Mouse (Mus musculus): ENCODE data around the gene Cntn2. TPM values are rescaled to one million over a fixed set of nuclear protein-coding genes. Genes with fewer than 3 reads are reported as not detected.

Cntn2 gene
- polyA plus RNA-seq, 1 experiment from 2014 or later: 0.94 TPM

DNA sequence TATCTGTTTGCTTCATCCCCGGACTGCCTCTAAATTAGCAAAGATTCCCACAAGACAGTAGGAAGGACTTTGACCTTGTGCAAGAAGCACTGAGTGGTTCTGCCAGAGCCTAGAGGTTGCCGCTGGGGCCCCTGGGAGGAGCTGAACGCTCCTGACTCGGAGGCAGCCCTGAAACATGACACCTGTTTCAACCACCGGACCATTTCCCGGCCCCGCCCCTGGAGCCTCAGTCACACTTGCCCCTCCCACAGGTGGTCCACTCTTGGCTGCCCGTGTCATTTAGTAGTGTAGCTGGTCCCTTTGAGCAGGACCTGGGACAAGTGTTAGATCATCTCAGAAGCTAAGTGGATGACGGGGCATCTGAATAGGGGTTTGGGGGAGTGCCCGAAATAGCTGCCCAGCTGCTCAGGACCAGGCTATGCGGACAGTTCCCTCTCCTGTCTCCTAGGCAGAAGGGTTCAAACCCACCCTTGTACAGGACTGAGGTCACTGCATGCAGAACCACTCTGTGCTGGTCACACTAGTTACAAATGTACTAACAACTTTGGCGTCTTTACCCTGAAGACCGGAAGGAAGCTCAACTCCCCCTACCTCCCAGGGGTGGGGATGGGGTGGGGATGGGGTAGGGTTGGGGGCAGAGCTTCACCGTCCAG, 1.8 kb downstream of the Cntn2 start:
- peaks cover 96% of the 10 kb centered on the region for H3K27me3 ChIP-seq (ENCODE audit: low read depth, poor library complexity, severe bottlenecking)
- no peaks in the 10 kb centered on the region for H3K9me3 ChIP-seq (replicated peaks)
- H3K4me1 ChIP-seq: peaks cover 36% of the 10 kb centered on the region
- H3K36me3 ChIP-seq: no peaks in the 10 kb centered on the region
- DNase-seq (ENCODE audit: low spot score): peak; percentile 83
- 5% methylated on average over 14 of the region's 14 CpGs for WGBS
- H3K4me3 ChIP-seq: no peak overlapping the region
- no peak overlapping the region for H3K27ac ChIP-seq

DNA sequence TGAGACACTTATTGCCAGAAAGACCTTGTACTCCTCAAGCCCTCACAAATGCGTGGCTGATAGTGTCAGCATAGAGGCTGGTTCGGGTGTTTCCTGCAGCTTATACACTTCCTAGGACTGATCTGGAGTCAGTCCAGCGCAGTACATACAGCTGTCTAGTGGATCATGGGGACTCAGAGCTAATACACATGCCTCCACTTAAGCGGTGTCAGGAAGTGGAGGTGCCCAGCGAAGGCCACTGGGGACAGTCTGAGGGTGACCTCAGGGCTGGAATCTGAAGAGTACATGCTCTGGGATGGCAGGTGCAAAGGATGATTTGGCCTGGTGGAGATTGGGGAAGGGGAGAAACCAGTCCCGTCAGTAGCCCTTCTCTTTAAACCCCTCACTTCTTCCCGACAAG, 2.4 kb downstream of the Cntn2 start:
- H3K9me3 ChIP-seq (replicated peaks): no peaks in the 10 kb centered on the region
- DNase-seq (ENCODE audit: low spot score): no peak
- H3K27me3 ChIP-seq (ENCODE audit: low read depth, poor library complexity, severe bottlenecking): peaks cover 94% of the 10 kb centered on the region
- 58% methylated on average over 7 of the region's 7 CpGs for WGBS
- no peak overlapping the region for H3K4me3 ChIP-seq
- H3K4me1 ChIP-seq: peaks cover 36% of the 10 kb centered on the region
- H3K36me3 ChIP-seq: no peaks in the 10 kb centered on the region
- H3K27ac ChIP-seq: no peak overlapping the region

DNA sequence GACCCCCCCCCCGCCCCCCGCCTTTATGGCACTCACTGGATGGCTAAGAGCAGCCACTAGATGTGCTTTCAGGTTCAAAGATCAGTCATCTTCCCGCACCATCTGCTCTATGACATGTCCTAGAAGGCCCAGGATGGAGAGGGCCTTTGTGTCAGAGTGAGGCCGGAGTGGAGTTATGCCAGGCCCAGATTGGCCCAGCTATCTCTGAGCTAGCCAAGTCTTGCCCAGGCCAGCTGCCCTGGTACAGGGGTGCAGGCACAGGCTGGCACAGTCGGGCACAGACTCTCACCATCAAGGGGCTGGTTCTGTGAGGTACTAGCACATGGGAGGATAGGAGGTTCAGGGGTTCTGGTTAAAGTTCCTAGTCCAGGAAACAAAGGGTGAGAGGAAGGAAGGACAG, 5.3 kb downstream of the Cntn2 start:
- H3K27ac ChIP-seq: no peak overlapping the region
- peak; percentile 23 for DNase-seq (ENCODE audit: low spot score)
- no peaks in the 10 kb centered on the region for H3K9me3 ChIP-seq (replicated peaks)
- H3K4me3 ChIP-seq: no peak overlapping the region
- H3K4me1 ChIP-seq: peaks cover 53% of the 10 kb centered on the region
- no peaks in the 10 kb centered on the region for H3K36me3 ChIP-seq
- peaks cover 94% of the 10 kb centered on the region for H3K27me3 ChIP-seq (ENCODE audit: low read depth, poor library complexity, severe bottlenecking)
- WGBS: 72% methylated on average over 5 of the region's 5 CpGs

DNA sequence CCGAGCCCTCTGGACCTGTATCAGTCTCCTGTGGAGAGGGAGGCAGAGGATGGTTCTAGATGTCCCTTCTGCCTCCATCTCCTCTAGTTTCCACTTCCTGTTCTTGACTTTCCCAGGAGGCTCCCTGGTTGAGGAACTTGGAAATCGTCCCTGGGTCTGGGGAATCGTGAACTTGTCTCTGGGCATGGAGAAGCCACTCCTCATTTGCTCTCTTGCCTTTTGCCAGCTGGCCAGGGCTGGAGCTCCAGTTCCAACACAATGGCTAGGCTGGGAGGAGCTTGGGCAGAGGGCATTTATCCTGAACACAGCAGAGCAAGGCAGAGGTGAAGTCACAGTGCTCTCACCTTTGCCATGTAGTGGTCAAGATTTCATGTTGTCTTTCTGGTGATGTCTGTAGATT, 6.6 kb downstream of the Cntn2 start:
- WGBS: 79% methylated on average over 3 of the region's 3 CpGs
- peak; percentile 25 for DNase-seq (ENCODE audit: low spot score)
- Histone ChIP-seq H3K4me1 (peaks cover 46% of the 10 kb centered on the region), H3K9me3 (replicated peaks) (no peaks in the 10 kb centered on the region), H3K27me3 (ENCODE audit: low read depth, poor library complexity, severe bottlenecking) (peaks cover 93% of the 10 kb centered on the region), H3K36me3 (no peaks in the 10 kb centered on the region), H3K4me3 (no peak overlapping the region), H3K27ac (no peak overlapping the region)

DNA sequence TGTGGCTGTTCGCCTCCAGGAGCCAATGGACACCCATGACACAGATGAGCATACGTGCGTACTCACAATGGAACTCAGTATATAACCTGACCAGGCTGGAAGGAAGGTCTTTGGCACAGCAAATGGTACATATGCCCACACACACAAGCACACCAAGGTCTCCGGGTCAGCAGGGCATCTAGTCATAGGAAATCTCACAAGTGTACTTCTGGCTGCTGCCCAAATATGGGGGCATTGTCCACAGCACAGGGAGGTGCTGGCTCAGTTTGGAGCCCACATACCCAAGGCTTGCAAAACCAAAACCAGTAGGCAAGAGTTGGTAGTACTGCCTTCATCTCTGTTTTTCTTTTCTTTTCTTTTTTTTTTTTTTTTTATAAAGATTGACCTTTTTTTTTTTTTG, 7.5 kb downstream of the Cntn2 start:
- Histone ChIP-seq H3K27me3 (ENCODE audit: low read depth, poor library complexity, severe bottlenecking) (peaks cover 89% of the 10 kb centered on the region), H3K9me3 (replicated peaks) (no peaks in the 10 kb centered on the region), H3K4me3 (no peak overlapping the region), H3K27ac (no peak overlapping the region), H3K36me3 (no peaks in the 10 kb centered on the region), H3K4me1 (peaks cover 46% of the 10 kb centered on the region)
- WGBS: 88% methylated on average over 4 of the region's 4 CpGs
- no peak for DNase-seq (ENCODE audit: low spot score)

DNA sequence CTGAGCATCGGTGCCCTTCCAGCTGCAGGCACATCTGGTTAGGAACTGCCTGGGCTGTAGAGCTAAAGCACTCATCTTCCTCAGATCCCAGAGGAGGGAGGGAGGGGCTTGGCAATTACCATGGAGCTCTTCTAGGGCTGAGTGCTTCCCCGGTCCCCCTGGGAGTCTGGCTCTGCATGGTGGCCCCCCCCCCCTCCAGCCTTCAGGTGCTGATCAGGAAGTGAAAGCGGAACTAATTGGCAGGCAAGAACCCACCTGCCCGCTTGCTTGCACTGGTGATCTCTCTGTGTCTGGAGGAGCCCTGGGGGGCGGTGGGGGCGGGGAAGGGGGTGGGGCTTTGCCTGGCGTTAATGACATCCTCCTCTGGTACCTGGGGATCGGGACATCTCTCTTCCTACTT, 9.2 kb downstream of the Cntn2 start:
- peak; percentile 35 for DNase-seq (ENCODE audit: low spot score)
- 5% methylated on average over 8 of the region's 8 CpGs for WGBS
- H3K27ac ChIP-seq: no peak overlapping the region
- H3K9me3 ChIP-seq (replicated peaks): no peaks in the 10 kb centered on the region
- no peaks in the 10 kb centered on the region for H3K36me3 ChIP-seq
- no peak overlapping the region for H3K4me3 ChIP-seq
- peaks cover 52% of the 10 kb centered on the region for H3K4me1 ChIP-seq
- H3K27me3 ChIP-seq (ENCODE audit: low read depth, poor library complexity, severe bottlenecking): peaks cover 75% of the 10 kb centered on the region

DNA sequence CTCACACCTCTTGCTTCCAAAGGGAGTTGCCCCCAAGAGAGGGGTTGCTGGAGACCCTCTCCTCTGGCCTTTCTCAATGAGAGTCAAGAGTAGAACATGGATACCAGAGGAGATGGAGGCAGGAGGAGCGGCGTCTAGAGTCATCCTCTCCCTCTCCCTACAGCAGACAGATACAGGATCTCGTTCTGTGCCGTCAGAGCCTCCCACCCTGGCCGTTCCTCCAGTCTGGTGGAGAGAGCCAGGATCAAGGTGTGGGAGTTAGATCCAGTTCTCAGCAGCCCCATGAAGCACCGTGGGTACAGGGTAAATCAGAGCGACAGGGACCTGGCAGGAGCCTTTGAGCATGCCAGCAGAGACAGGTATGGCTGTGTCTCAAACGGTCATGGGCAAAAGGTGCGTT, 10.5 kb downstream of the Cntn2 start:
- Histone ChIP-seq H3K27ac (peak overlapping the region; percentile 26; the same call in 1 of the 2 replicates), H3K36me3 (no peaks in the 10 kb centered on the region), H3K27me3 (ENCODE audit: low read depth, poor library complexity, severe bottlenecking) (peaks cover 66% of the 10 kb centered on the region), H3K4me3 (no peak overlapping the region), H3K9me3 (replicated peaks) (no peaks in the 10 kb centered on the region), H3K4me1 (peaks cover 53% of the 10 kb centered on the region)
- DNase-seq (ENCODE audit: low spot score): peak; percentile 28
- 62% methylated on average over 9 of the region's 9 CpGs for WGBS

DNA sequence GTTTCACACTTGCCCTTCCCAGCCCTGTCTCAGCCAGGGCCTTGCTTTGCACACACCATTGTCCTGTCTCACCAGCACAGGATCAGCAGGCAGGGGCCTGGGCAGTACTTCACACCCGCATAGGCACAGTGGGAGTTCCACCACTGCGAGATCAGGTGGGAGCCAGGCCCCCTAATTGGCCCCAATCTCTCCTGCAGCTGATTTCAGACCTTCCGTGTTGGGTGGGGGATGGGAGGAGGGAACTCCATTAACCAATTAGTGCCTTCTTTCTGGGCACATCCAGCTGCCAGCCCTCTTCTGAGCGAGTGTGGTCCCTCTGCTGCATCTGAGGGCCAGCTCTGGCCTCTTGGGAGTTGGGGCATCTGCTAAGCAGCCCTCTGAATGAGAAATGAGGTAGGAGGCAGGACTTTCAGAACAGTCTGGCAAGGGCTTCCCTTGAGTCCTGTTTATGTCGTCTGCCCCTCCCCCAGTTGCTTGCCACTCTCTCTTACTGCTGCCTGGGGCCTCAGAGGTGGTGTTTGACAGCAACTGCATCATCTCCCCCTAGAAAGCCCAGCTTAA, 12.3 kb downstream of the Cntn2 start:
- H3K9me3 ChIP-seq (replicated peaks): no peaks in the 10 kb centered on the region
- H3K4me1 ChIP-seq: peaks cover 65% of the 10 kb centered on the region
- peak overlapping the region; percentile 54 for H3K27ac ChIP-seq
- 3% methylated on average over 5 of the region's 5 CpGs for WGBS
- H3K27me3 ChIP-seq (ENCODE audit: low read depth, poor library complexity, severe bottlenecking): peaks cover 54% of the 10 kb centered on the region
- H3K36me3 ChIP-seq: no peaks in the 10 kb centered on the region
- peak; percentile 55 for DNase-seq (ENCODE audit: low spot score)
- H3K4me3 ChIP-seq: peak overlapping the region; percentile 19; the same call in 1 of the 2 replicates

DNA sequence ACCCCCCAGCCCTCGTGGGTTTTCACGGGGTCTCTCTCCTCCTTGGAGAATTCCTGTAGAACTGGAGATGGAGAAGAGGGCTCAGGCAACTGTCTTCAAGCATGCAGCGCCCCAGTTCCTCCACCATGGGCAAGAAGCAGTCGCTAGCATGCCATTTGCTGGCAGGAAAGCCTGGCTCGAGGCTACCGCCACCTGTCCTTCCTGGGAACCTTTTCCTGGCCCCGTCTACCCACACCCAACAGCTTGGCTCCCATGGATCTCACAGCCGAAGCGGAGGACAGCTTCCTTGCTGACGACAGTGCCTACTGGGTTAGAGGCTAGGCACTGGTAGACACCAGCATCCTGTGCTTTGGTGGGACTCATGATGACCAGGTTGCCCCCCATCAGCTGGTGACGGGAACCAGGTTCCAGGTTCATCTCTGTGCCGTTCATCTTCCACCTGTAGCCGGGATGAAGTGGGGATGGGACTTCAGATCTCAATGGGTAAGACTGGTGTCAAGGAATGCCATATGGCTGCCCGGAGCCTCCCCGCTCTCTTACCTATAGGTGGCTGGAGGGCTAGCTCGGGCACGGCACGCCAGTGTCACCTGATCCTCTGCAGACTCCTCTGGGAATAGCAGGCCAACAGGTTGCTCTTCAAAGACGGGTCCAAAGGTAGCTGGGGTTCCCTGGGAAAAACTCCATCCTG, 14.3 kb downstream of the Cntn2 start:
- H3K36me3 ChIP-seq: no peaks in the 10 kb centered on the region
- H3K27me3 ChIP-seq (ENCODE audit: low read depth, poor library complexity, severe bottlenecking): peaks cover 43% of the 10 kb centered on the region
- no peak overlapping the region for H3K4me3 ChIP-seq
- no peak for DNase-seq (ENCODE audit: low spot score)
- H3K27ac ChIP-seq: no peak overlapping the region
- peaks cover 54% of the 10 kb centered on the region for H3K4me1 ChIP-seq
- WGBS: 86% methylated on average over 19 of the region's 19 CpGs
- no peaks in the 10 kb centered on the region for H3K9me3 ChIP-seq (replicated peaks)

DNA sequence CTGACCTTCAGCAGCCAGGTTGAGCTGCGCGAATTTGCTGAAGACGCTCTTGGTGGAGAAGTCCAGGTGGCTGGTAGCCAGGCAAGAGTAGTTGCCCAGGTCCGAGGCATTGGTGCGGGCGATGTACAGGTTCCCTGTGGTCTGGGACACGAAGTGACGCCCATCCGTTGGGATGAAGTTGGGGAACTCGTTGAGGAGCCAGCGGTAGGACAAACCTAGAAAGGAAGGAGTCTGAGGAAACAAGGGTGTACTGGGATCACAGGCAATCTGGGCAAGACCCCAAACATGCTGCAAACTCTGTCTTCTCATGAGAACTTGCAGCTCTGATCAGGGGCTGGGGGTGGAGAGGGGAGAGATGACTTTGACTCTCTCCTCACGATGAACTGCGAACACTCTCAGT, 15.0 kb downstream of the Cntn2 start:
- WGBS: 93% methylated on average over 13 of the region's 13 CpGs

DNA sequence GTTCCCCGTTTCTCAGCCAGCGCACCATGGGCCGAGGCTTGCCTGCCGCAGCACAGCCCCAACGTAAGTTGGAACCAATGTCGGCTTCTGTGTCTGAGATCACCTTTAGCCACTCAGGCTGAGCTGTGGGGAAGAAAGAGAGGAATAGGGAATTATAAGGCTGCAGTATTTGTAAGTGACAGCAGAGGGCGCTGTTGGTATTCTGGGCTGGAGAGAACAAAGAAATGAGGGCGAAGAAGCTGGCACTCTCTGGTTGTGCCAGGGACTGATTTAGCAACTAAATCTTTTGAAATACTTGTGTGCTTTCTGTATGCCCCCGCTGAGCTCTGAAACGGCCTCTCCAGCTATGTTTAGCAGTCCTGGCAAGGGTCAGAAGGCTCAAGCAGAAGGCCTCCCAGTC, 17.2 kb downstream of the Cntn2 start:
- H3K27ac ChIP-seq: peak overlapping the region; percentile 84

More for the DNA sequence above, 15.0 kb downstream of the Cntn2 start:
- Histone ChIP-seq H3K27ac (no peak overlapping the region), H3K36me3 (no peaks in the 10 kb centered on the region), H3K4me3 (no peak overlapping the region), H3K27me3 (ENCODE audit: low read depth, poor library complexity, severe bottlenecking) (peaks cover 36% of the 10 kb centered on the region), H3K4me1 (peaks cover 47% of the 10 kb centered on the region), H3K9me3 (replicated peaks) (no peaks in the 10 kb centered on the region)
- DNase-seq (ENCODE audit: low spot score): no peak

DNA sequence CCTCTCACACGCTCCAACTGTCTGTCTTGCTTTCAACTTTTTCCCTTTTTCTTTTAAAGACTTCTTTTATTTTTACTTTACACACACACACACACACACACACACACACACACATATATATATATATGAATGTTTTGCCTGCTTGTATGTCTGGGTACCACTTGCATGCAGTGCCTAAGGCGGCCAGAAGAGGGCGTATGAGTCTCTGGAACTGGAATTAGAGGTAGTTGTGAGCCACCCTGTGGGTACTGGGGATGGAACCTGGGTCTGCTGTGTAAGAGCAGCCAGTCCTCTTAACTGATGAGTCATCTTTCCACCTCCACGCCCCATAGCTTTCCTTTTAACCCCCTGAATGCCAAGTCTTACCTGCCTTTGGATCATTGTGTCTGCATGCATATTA, 19.1 kb downstream of the Cntn2 start:
- WGBS: 31% methylated on average over 4 of the region's 4 CpGs
- H3K27ac ChIP-seq: no peak overlapping the region
- no peaks in the 10 kb centered on the region for H3K9me3 ChIP-seq (replicated peaks)
- peaks cover 26% of the 10 kb centered on the region for H3K4me1 ChIP-seq
- H3K4me3 ChIP-seq: no peak overlapping the region
- peak; percentile 50 for DNase-seq (ENCODE audit: low spot score)
- H3K36me3 ChIP-seq: no peaks in the 10 kb centered on the region
- H3K27me3 ChIP-seq (ENCODE audit: low read depth, poor library complexity, severe bottlenecking): peaks cover 22% of the 10 kb centered on the region

More for the DNA sequence above, 17.2 kb downstream of the Cntn2 start:
- no peaks in the 10 kb centered on the region for H3K9me3 ChIP-seq (replicated peaks)
- WGBS: 9% methylated on average over 10 of the region's 10 CpGs
- H3K36me3 ChIP-seq: no peaks in the 10 kb centered on the region
- DNase-seq (ENCODE audit: low spot score): peak; percentile 83
- H3K27me3 ChIP-seq (ENCODE audit: low read depth, poor library complexity, severe bottlenecking): peaks cover 23% of the 10 kb centered on the region
- H3K4me3 ChIP-seq: no peak overlapping the region
- peaks cover 36% of the 10 kb centered on the region for H3K4me1 ChIP-seq

DNA sequence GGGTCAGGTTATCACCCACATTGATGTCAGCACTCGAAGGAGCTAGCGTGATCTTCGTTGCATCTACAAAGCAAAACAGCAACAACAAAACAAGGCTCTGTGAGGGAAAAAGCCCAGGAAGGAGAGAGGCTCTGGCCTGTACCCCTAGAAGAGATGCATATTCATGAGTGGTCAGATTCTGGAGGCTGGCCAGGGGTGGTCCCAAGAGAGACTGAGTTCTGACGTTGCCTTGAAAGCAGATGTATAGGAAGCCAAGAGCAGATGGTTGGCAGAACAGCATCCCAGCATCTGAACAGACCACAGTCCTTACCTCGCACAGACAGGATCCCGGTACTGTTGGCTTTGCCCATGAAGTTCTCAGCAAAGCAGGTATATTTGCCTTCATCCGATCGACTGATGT, 20.0 kb downstream of the Cntn2 start:
- Histone ChIP-seq H3K9me3 (replicated peaks) (no peaks in the 10 kb centered on the region), H3K4me3 (no peak overlapping the region), H3K4me1 (peaks cover 29% of the 10 kb centered on the region), H3K27me3 (ENCODE audit: low read depth, poor library complexity, severe bottlenecking) (peaks cover 16% of the 10 kb centered on the region), H3K36me3 (no peaks in the 10 kb centered on the region), H3K27ac (no peak overlapping the region)
- DNase-seq (ENCODE audit: low spot score): no peak
- 90% methylated on average over 8 of the region's 8 CpGs for WGBS

All from limb, embryonic 10.5 days (tissue).